Mouse (Mus musculus): ENCODE results near the gene 2410004P03Rik.

DNA sequence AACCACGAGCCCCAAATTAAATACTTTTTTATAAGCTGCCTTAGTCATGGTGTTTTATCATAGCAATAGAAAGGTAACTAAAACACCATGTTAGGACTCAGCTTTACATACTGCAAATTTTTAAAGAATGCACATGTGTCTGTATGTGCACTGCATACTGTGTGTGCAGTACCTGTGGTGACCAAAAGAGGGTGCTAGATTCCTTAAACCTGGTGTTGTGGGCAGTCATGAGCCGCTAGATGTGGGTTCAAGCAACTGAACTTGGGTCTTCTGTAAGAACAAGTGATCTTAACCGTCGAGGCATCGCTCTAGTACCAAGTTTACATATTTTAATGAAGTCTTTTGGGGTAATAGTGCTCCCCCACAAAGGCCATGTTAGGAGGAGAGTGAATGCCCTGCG lies 2.1 kb downstream of the 2410004P03Rik start:
- TF ChIP-seq CTCF (IDR thresholded peaks at IDR 0.05; ENCODE audit: low read depth, low read length): no peak
- no peak for TF ChIP-seq GATA2 (IDR thresholded peaks at IDR 0.05; ENCODE audit: borderline replicate concordance, low read depth, low read length)
- no peak for TF ChIP-seq GATA1 (IDR thresholded peaks at IDR 0.05; ENCODE audit: borderline replicate concordance, low read length)
- no peak for TF ChIP-seq POLR2AphosphoS5 (IDR thresholded peaks at IDR 0.05; ENCODE audit: insufficient replicate concordance, low read depth, low read length)
- TF ChIP-seq TAL1 (conservative IDR thresholded peaks at IDR 0.05; ENCODE audit: low read depth, low read length): no peak

All from G1E (cell line).